Mouse (Mus musculus): ENCODE results near the gene Bzw2.

Gene Bzw2

DNA sequence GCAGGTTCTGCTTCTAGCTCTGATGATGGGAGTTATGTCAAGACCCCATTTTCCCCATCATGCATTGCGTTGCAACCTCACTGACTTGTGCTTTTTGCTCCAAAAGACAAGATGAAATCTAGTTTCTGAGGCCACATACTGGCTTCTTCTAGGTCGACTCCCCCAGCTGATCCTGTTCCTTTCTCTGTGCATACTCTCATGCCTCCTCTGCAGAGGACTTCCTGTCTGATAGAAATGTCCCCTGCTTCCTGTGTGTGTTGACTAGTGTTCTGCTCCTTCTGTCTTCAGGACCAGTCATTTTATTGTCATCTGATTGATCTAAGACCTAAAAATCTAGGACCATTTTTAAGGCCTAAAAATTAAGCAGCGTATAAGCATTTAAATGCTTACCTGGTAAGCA lies 22.5 kb downstream of the Bzw2 start:
- no peak for DNase-seq (ENCODE audit: low spot score)

- no peak for DNase-seq (ENCODE audit: low spot score)
Measured at GRCm38 (mm10) chr12:36134111-36134510, 23.8 kb downstream of the Bzw2 start.

- DNase-seq (ENCODE audit: low spot score): no peak
Measured at GRCm38 (mm10) chr12:36133547-36133946, 24.3 kb downstream of the Bzw2 start.

DNA sequence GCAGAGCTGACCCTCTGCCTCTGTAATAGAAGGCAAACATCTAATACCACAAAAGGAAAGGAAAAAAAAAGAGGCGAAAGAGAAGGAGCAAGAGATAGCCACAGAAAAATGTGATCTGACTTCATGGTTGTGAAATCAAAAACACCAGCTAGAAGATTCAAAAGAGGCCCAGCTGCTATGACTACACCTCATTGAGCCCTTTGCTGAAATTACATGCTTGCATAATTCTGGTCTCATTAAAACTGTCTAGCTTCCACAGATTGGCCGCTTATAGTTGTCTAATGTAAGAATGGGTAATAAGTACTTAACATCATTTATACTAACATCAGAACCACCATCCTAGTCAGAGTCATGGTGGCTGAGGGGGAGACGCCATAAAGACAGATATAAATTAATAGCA lies 25.2 kb downstream of the Bzw2 start:
- DNase-seq (ENCODE audit: low spot score): no peak

- DNase-seq (ENCODE audit: low spot score): no peak
Measured at GRCm38 (mm10) chr12:36132254-36132653, 25.6 kb downstream of the Bzw2 start.

DNA sequence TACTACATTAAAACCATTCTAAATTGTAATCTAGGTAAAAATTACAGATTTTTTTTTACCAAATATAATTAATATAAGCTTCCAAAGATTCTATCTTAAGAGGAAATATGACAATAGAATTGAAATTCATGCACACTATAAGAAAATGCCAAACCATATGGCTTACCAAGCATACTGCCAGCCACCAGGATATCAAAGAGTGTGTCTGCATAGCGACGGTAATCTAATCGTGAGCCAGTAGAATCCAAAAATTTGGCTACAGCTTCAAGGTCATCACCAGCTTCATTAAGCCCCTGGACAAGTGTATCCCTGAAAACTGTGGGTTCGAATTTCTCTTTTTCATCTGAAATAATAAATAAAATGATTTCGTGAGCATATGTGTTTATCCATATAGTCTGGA lies 28.1 kb downstream of the Bzw2 start:
- DNase-seq (ENCODE audit: low spot score): no peak

DNA sequence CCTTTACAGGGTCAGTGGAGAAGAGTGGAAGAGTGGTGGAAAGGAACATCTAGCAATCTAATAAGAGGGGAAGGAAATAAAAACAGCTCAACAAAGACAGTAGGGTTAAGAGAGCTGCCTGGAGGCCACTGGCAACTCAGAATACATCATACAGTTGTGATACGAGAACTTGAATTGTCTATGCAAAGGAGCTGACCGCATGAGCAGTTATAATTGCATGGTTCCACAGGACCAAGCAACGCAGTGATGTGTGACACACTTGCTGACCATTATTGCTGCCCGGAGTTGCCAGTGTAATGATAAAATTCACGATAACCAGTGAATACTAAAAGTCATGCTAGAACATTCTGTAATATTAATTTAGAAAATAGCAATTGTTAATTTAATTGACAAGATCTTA lies 31.8 kb downstream of the Bzw2 start:
- DNase-seq (ENCODE audit: low spot score): no peak

- no peak for DNase-seq (ENCODE audit: low spot score)
Measured at GRCm38 (mm10) chr12:36119244-36119643, 38.6 kb downstream of the Bzw2 start.

GRCm38 (mm10) chr12:36117161-36117560 lies 40.7 kb downstream of the Bzw2 start:
- DNase-seq (ENCODE audit: low spot score): no peak

- DNase-seq (ENCODE audit: low spot score): no peak
Measured at GRCm38 (mm10) chr12:36112081-36112480, 45.8 kb downstream of the Bzw2 start.

DNA sequence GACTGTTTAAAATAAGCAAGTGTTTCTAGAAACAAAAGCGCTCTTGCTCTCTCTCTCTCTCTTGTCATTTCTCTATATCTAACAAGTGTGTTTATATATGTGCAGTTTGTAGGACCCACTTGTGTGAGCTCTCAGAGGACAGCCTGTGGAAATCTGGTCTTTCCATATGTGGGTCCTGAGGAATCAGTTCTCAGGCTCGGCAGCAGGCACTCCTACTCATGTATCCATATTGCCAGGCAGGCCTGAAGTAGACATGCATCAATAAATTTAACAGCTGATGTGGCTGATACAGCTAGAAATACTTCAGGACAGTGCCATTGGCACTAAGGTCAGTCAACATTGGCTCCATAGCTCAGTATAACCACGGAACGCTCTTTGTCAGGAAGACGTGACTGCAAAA lies 46.8 kb downstream of the Bzw2 start:
- no peak for DNase-seq (ENCODE audit: low spot score)

GRCm38 (mm10) chr12:36110457-36110856 lies 47.4 kb downstream of the Bzw2 start:
- no peak for DNase-seq (ENCODE audit: low spot score)

- DNase-seq (ENCODE audit: low spot score): no peak
Measured at GRCm38 (mm10) chr12:36108442-36108841, 49.4 kb downstream of the Bzw2 start.

DNA sequence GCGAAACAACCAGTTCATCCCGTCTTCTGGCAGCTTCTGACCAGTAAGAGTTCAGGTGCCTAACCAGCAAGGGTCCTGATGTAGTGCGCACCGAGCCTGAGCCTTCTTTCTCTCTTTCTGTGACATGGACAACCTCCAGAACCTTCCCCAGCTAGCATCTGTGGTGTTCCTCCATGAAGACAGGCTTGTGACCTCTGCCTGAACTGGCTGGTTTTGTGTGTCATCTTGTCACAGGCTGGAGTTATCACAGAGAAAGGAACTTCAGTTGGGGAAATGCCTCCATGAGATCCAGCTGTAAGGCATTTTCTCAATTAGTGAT lies 54.3 kb downstream of the Bzw2 start:
- no peak for DNase-seq (ENCODE audit: low spot score)

DNA sequence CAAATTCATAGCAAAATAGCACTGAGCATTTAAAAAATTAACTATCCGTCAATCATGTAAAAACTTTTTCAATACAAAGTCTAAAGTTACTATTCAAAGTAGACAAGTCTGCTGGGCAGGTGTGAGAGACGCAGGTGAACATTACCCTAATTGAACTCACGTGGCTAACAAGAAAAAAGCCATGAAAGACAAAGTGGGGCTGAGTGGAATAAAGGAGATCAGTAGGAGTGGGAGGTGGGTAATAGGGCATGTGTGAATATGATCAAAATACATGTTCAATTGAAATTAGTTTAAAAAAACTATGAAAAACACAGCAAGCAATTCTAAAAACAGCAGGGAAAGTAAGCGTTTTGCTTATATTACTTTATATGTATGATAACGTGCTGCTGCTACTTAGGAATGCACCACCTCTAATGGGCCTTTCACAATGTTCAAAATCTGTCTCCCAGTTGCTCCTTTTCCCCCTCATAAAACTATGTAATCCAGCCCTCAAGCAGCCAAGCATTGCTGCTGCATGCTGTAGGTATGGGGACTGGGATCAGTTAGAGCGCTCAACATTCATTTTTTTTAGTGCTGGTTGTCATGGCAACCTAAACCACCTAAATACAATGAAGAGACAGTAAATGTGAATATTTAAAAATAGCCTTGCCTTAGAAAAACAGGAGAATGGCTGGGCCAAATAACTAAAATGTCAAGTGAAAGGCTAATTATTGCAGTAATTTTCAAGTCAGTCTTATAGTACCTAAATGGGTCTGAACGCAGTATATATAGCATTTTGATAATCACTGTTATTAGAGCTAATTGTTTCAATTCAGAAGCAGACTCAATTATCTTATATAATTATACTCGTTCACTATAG lies 54.9 kb downstream of the Bzw2 start:
- no peak for DNase-seq (ENCODE audit: low spot score)

GRCm38 (mm10) chr12:36095371-36095880 lies 62.5 kb downstream of the Bzw2 start:
- DNase-seq (ENCODE audit: low spot score): no peak

- DNase-seq (ENCODE audit: low spot score): no peak
Measured at GRCm38 (mm10) chr12:36093081-36093670, 64.7 kb downstream of the Bzw2 start.

DNA sequence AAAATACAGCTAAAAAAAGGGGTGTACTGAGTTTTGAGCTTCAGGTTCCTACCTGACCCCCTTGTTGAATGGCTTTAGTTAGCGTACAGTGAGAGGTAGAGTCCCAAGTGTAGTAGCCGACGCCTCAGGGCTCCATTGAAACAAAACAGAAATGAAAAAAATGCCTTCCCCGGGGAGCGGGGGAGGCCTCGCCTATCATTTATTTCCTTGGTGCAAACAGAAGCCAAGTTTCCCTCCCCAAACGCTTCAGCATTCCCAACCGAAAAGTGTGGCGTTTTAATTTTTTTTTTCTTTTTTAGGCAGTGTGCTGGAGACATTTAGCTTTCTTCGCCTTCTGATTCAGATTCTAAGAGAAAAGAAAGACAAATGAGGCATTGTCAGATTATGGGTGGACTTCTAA lies 65.9 kb downstream of the Bzw2 start:
- DNase-seq (ENCODE audit: low spot score): no peak

- DNase-seq (ENCODE audit: low spot score): no peak
Measured at GRCm38 (mm10) chr12:36089221-36089620, 68.7 kb downstream of the Bzw2 start.

GRCm38 (mm10) chr12:36088804-36089203 lies 69.1 kb downstream of the Bzw2 start:
- no peak for DNase-seq (ENCODE audit: low spot score)

DNA sequence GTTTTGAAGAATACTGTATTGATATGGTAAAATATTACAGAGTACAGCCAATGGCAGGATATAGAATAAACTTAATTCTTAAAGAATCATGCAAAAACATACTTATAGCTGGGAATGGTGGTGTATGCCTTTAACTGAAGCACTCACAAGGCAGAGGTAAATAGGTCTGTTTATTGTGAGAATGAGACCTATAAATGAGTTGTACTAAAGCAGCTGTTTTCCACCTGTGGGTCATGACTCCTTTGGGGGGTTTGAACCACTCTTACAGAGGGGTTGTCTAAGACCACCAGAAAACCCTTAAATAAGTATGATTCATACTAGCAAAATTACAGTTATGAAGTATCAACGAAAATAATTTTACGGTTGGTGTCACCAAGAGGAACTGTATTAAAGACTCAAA lies 72.5 kb downstream of the Bzw2 start:
- DNase-seq (ENCODE audit: low spot score): no peak

DNA sequence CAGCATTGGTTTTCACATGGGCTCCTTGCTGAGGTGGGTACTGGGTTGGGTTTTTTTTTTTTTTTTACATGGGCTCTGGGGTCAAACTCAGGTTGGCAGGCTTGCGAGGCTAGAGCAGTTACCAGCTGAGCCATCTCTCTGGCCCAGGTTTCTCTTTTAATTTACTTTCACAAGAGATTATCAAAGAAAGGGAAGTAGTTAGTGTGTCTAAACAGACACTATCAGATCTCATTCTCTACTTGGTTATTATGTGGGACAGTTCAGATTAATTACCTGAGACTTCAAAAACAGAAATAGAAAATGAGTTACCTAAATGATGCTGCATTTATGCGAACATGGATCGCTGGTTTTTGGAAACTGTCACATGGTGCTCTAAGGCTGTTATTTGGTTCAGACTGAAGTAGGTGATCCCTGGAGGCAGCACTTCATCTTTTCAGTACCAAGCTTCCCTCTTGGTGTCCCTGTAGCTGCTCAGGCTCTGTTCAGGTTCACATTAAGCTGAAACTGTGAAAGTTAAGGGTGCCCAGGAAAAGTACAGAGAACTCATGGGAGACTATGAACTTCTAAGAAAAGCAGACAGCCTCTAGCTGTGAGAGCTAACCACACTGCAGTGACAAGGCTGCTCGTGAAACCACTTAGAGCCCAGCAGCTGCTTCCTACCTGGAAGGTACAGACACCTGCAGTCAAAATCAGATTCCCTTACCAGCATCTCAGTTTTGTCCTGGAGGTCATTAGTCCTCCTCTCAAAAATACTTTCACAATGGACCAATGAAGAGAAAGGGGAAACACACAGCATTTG lies 79.6 kb downstream of the Bzw2 start:
- no peak for DNase-seq (ENCODE audit: low spot score)

GRCm38 (mm10) chr12:36072860-36073259 lies 85.0 kb downstream of the Bzw2 start:
- DNase-seq (ENCODE audit: low spot score): no peak

All from urinary bladder, postnatal 25 days (tissue).